8 mouse cellular contexts compared by ENCODE assay signal in genomic region chr5:114537308-114538020, GRCm38 (mm10). TPM values are rescaled to one million over a fixed set of nuclear protein-coding genes. Genes with fewer than 3 reads are reported as not detected.
DNase-seq lines count a peak whose midpoint lies in the region; ATAC-seq and TF ChIP-seq lines count a peak whose summit lies in the region.

No protein-coding gene starts in this region.

- H3K4me1 ChIP-seq in heart, embryonic 14.5 days (ENCODE audit: control insufficient read depth in 2 of 2, insufficient read depth in 2 of 2, low read length in 2 of 2): peaks cover 12 to 22% of the 10 kb centered on the region in 2 experiments; a peak in 3 of 4 replicates
- peaks cover 2% of the 10 kb centered on the region; the same call in 1 of the 2 replicates for H3K4me1 ChIP-seq in heart, adult 2 months (ENCODE audit: control insufficient read depth, insufficient read depth, low read length)
- peaks cover 32% of the 10 kb centered on the region for H3K4me1 ChIP-seq in hindbrain, embryonic 10.5 days (replicated peaks)
- H3K4me1 ChIP-seq in midbrain, embryonic 13.5 days (replicated peaks): peaks cover 31% of the 10 kb centered on the region
- H3K4me1 ChIP-seq in thymus, adult 2 months (replicated peaks; ENCODE audit: control insufficient read depth, insufficient read depth, low read length): peaks cover 9% of the 10 kb centered on the region

- ATAC-seq in heart, embryonic 14.5 days (ENCODE audit: insufficient number of reproducible peaks, insufficient read depth, low FRiP score, low read depth): no peak
- peak; percentile 77 for ATAC-seq in midbrain, embryonic 13.5 days
- ATAC-seq in inflammation-experienced regulatory T-cells, adult 6 months: no peak

- TF ChIP-seq CTCF in heart, adult 2 months (IDR thresholded peaks at IDR 0.05): no peak
- no peak for TF ChIP-seq CTCF in thymus, adult 2 months (IDR thresholded peaks at IDR 0.05; ENCODE audit: borderline replicate concordance, control insufficient read depth, extremely low read depth, insufficient read depth, low read length, poor library complexity)

- WGBS in heart, embryonic 14.5 days: 9% methylated on average over 26 of the region's 26 CpGs
- WGBS in heart, adult 2 months: 25% methylated on average over 26 of the region's 26 CpGs
- WGBS in hindbrain, embryonic 10.5 days: 8% methylated on average over 26 of the region's 26 CpGs
- WGBS in midbrain, embryonic 13.5 days: 6% methylated on average over 26 of the region's 26 CpGs
- WGBS in thymus, adult 2 months: 15% methylated on average over 26 of the region's 26 CpGs

- DNase-seq in heart, adult 2 months: no peak
- peak; percentile 51 for DNase-seq in Muller cell, postnatal 12 days (ENCODE audit: inconsistent ontology term)
- peak; percentile 42 for DNase-seq in hindbrain, embryonic 10.5 days (ENCODE audit: low spot score)
- no peak for DNase-seq in thymus, adult 2 months
- no peak for DNase-seq in spleen, postnatal 36 days (ENCODE audit: low spot score in 2 of 2)

- no peak overlapping the region; a peak in 1 of 4 replicates for H3K4me3 ChIP-seq in heart, embryonic 14.5 days (ENCODE audit: control insufficient read depth in 1 of 2, insufficient read depth in 1 of 2, low read depth in 1 of 2, low read length in 2 of 2)
- H3K4me3 ChIP-seq in heart, adult 2 months: no peak overlapping the region
- H3K4me3 ChIP-seq in hindbrain, embryonic 10.5 days: peak overlapping the region; percentile 31
- no peak overlapping the region for H3K4me3 ChIP-seq in midbrain, embryonic 13.5 days (replicated peaks)
- no peak overlapping the region for H3K4me3 ChIP-seq in thymus, adult 2 months (ENCODE audit: control insufficient read depth, insufficient read depth, low read length)

- intact Hi-C loops in heart, adult 2 months (cut with DNase I): no loop called here

- peak overlapping the region; percentile 43 for H3K4me2 ChIP-seq in heart, embryonic 14.5 days (ENCODE audit: low read length)
- peak overlapping the region; percentile 46 for H3K4me2 ChIP-seq in midbrain, embryonic 13.5 days (replicated peaks)

- no peak for TF ChIP-seq EP300 in heart, adult 2 months (IDR thresholded peaks at IDR 0.05; ENCODE audit: insufficient read depth, low read depth, low read length)

- no peak overlapping the region for H3K27ac ChIP-seq in heart, embryonic 14.5 days (replicated peaks in 1 of 2; ENCODE audit: control insufficient read depth in 1 of 2, insufficient read depth in 1 of 2, low read depth in 2 of 2, low read length in 2 of 2)
- no peak overlapping the region for H3K27ac ChIP-seq in heart, adult 2 months
- H3K27ac ChIP-seq in hindbrain, embryonic 10.5 days: peak overlapping the region; percentile 13; the same call in 1 of the 2 replicates
- peak overlapping the region; percentile 44 for H3K27ac ChIP-seq in midbrain, embryonic 13.5 days
- no peak overlapping the region for H3K27ac ChIP-seq in thymus, adult 2 months (ENCODE audit: control insufficient read depth, insufficient read depth, low read length)

- H3K9me3 ChIP-seq in heart, embryonic 14.5 days (ENCODE audit: control insufficient read depth, low read length): peaks cover 1% of the 10 kb centered on the region; the same call in 1 of the 2 replicates
- 0 out of 2 replicates have a peak, but pooled peaks cover 1% of the 10 kb centered on the region for H3K9me3 ChIP-seq in hindbrain, embryonic 10.5 days
- H3K9me3 ChIP-seq in midbrain, embryonic 13.5 days: no peaks in the 10 kb centered on the region

- no peak for TF ChIP-seq POLR2A in heart, adult 2 months (IDR thresholded peaks at IDR 0.05; ENCODE audit: insufficient read depth, low read depth, low read length)
- TF ChIP-seq POLR2A in thymus, adult 2 months (IDR thresholded peaks at IDR 0.05; ENCODE audit: control insufficient read depth, extremely low read depth, insufficient read depth, low read length, poor library complexity): no peak

- H3K9ac ChIP-seq in heart, embryonic 14.5 days (ENCODE audit: low read length): no peak overlapping the region
- no peak overlapping the region for H3K9ac ChIP-seq in heart, adult 2 months (ENCODE audit: low read depth, low read length)
- no peak overlapping the region; the same call in 1 of the 2 replicates for H3K9ac ChIP-seq in midbrain, embryonic 13.5 days (replicated peaks)

- no peaks in the 10 kb centered on the region for H3K79me2 ChIP-seq in heart, adult 2 months (replicated peaks; ENCODE audit: control insufficient read depth, insufficient read depth, low read length)

- no peaks in the 10 kb centered on the region for H3K36me3 ChIP-seq in heart, embryonic 14.5 days (ENCODE audit: control insufficient read depth, insufficient read depth, low read length)
- no peaks in the 10 kb centered on the region for H3K36me3 ChIP-seq in heart, adult 2 months (ENCODE audit: control insufficient read depth, insufficient read depth, low read length)
- H3K36me3 ChIP-seq in hindbrain, embryonic 10.5 days: no peaks in the 10 kb centered on the region
- no peaks in the 10 kb centered on the region for H3K36me3 ChIP-seq in midbrain, embryonic 13.5 days
- H3K36me3 ChIP-seq in thymus, adult 2 months (ENCODE audit: control insufficient read depth, insufficient read depth, low read length): no peaks in the 10 kb centered on the region

- peaks cover 20% of the 10 kb centered on the region for H3K27me3 ChIP-seq in heart, embryonic 14.5 days (ENCODE audit: control insufficient read depth, insufficient read depth, low read length)
- H3K27me3 ChIP-seq in heart, adult 2 months (ENCODE audit: control insufficient read depth, insufficient read depth, low read length): no peaks in the 10 kb centered on the region
- peaks cover 61% of the 10 kb centered on the region for H3K27me3 ChIP-seq in hindbrain, embryonic 10.5 days (ENCODE audit: insufficient read depth, poor library complexity, severe bottlenecking)
- H3K27me3 ChIP-seq in midbrain, embryonic 13.5 days: peaks cover 34% of the 10 kb centered on the region
- H3K27me3 ChIP-seq in thymus, adult 2 months (ENCODE audit: control insufficient read depth, insufficient read depth, low read length): peaks cover 3% of the 10 kb centered on the region; the same call in 1 of the 2 replicates

RNA-seq across cellular contexts. Expression of gene Fam222a, which starts 30.4 kb away (rescaled TPM):
- polyA plus RNA-seq in heart, embryonic 14.5 days (2014; fragmentation: Nextera tagmentation; extraction: Ambion mirVana): 0.65 and 0.96 TPM in 2 replicates
- 1 to 10 TPM; 2.1 to 5.0 TPM for total RNA-seq in heart, adult 2 months (2021)
- polyA plus RNA-seq in heart, adult 2 months (2012; rRNA removed): 2.0 and 2.8 TPM in 2 replicates
- polyA plus RNA-seq in hindbrain, embryonic 10.5 days (2016; fragmentation: Nextera tagmentation; extraction: Ambion mirVana): 3.9 and 6.5 TPM in 2 replicates
- 5.1 and 6.1 TPM in 2 replicates for polyA plus RNA-seq in midbrain, embryonic 13.5 days (2015; fragmentation: Nextera tagmentation; extraction: Ambion mirVana)
- polyA plus RNA-seq in inflammation-experienced regulatory T-cells, adult 6 months (2017; shearing (Covaris generic)): not detected
- polyA plus RNA-seq in thymus, adult 2 months (2012; rRNA removed): 15.3 and 18.4 TPM in 2 replicates

Comparison
In these comparisons a context has a peak if more than half of its experiments do, and no peak if none do; other contexts are left out.
1. H3K27ac ChIP-seq: peak in hindbrain, embryonic 10.5 days (single experiment) and midbrain, embryonic 13.5 days (single experiment); none in heart, embryonic 14.5 days (0 of 2), heart, adult 2 months (single experiment) and thymus, adult 2 months (single experiment).
2. DNase-seq: peak in Muller cell, postnatal 12 days (single experiment) and hindbrain, embryonic 10.5 days (single experiment); none in heart, adult 2 months (0 of 2), thymus, adult 2 months (single experiment) and spleen, postnatal 36 days (0 of 2).